Mouse (Mus musculus) lung, postnatal 0 days (tissue): ENCODE data around the gene Atpif1. TPM values are rescaled to one million over a fixed set of nuclear protein-coding genes. Genes with fewer than 3 reads are reported as not detected.
"Not testable (repeated sequence)": the region's sequence is repeated elsewhere in the genome, so short reads cannot be mapped to it uniquely, and the experiment has no call there.

Experiments
- ATAC-seq: fragments of 200-750 bp; cut with Nextera tagmentation; 2 replicates; pipeline ENCODE4 v1.8.0; 2017; ENCODE audit warnings: moderate library complexity
- DNase-seq: peaks from one replicate; pipeline ENCODE4 v3.0.0-alpha.2; 2016; ENCODE audit warnings: low spot score
- H3K27ac ChIP-seq: fragments of 300-500 bp; sonication (generic); 2 replicates; pipeline ENCODE4 v1.5.1; 2014; ENCODE audit warnings: antibody characterized with exemption, mild to moderate bottlenecking, low read length, mixed read lengths
- H3K27me3 ChIP-seq: fragments of 300-500 bp; sonication (generic); replicated peaks from 2 replicates; pipeline ENCODE4 v1.6.1; 2014; ENCODE audit warnings: low read length, mixed read lengths; ENCODE audit not compliant: insufficient read depth
- H3K36me3 ChIP-seq: fragments of 300-500 bp; sonication (generic); 2 replicates; pipeline ENCODE4 v1.6.1; 2014; ENCODE audit warnings: low read length, mixed read lengths; ENCODE audit not compliant: insufficient read depth
- H3K4me1 ChIP-seq: fragments of 300-500 bp; sonication (generic); 2 replicates; pipeline ENCODE4 v1.6.1; 2014; ENCODE audit warnings: antibody characterized with exemption, low read depth, low read length, mixed read lengths; ENCODE audit not compliant: insufficient read depth
- H3K4me2 ChIP-seq: fragments of 300-500 bp; sonication (generic); replicated peaks from 2 replicates; pipeline ENCODE4 v1.6.1; 2014; ENCODE audit warnings: low read depth, mild to moderate bottlenecking, low read length, moderate library complexity, mixed read lengths
- H3K4me3 ChIP-seq: fragments of 300-500 bp; sonication (generic); 2 replicates; pipeline ENCODE4 v1.5.1; 2014; ENCODE audit warnings: low read depth, low read length
- H3K9ac ChIP-seq: fragments of 300-500 bp; sonication (generic); replicated peaks from 2 replicates; pipeline ENCODE4 v1.6.1; 2014; ENCODE audit warnings: low read depth, mild to moderate bottlenecking
- H3K9me3 ChIP-seq: fragments of 300-500 bp; sonication (generic); 2 replicates; pipeline ENCODE4 v1.6.1; 2016; ENCODE audit warnings: low read length, mixed read lengths
- CTCF ChIP-seq: IDR thresholded peaks from 2 replicates; pipeline ENCODE4 v1.5.1; 2016; ENCODE audit warnings: antibody characterized with exemption, mild to moderate bottlenecking
- EP300 ChIP-seq: IDR thresholded peaks from 2 replicates; pipeline ENCODE4 v1.6.1; 2016; ENCODE audit warnings: antibody characterized with exemption, mild to moderate bottlenecking, control low read depth
- WGBS: fragments of 180-500 bp; shearing (Covaris S2); extraction: QIAGEN DNeasy Blood & Tissue Kit; methylation state at CpG from one replicate; pipeline ENCODE4 v1.1.7; 2014; 5-methylcytosine and 5-hydroxymethylcytosine counted together
- polyA plus RNA-seq: library from polyadenylated mRNA; unstranded; fragments of >200 nt; fragmentation: Nextera tagmentation; extraction: Ambion mirVana; gene quantifications from 2 replicates; pipeline ENCODE4 v1.2.1, GENCODE M21; 2015

Atpif1 gene
- polyA plus RNA-seq, 1 experiment from 2014 or later = 732 TPM

DNA sequence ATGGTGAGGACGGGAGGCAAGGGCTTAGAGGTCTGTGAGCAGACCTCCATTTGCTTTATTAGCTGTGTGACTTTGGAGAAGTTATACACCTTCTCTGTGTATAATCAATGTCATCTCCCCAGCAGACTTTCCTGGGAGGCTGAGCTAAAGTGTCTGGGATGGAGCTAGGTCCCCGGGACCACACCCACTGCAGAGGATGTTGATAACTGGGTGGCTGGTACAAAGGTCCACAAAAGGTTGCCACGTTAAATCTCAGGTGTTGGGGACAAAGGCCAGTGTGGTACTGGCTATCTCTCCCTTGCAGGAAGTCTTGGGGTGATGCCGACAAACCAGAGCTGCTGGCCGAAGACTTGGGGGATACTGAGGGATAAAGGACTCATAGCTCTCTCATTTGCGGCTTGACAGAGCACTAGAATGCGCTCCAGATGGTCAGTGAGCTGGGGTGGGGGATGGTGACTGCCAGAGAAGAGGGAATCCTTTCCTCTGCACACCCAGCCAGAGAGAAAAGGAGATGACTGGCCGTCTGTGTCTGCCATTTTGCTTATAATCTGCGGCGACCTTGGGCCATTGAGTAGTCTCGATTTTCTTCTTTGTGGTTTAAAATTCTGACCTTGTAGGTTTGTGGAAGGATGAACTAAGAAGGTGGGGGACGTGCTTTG is 31.8 kb upstream of the Atpif1 start:
- 70% methylated on average over 12 of the region's 12 CpGs for WGBS
- Histone ChIP-seq H3K9ac (no peak overlapping the region), H3K4me2 (no peak overlapping the region), H3K9me3 (no peaks in the 10 kb centered on the region), H3K36me3 (no peaks in the 10 kb centered on the region), H3K4me1 (no peaks in the 10 kb centered on the region), H3K27me3 (no peaks in the 10 kb centered on the region), H3K4me3 (no peak overlapping the region), H3K27ac (no peak overlapping the region)
- DNase-seq (no peak), ATAC-seq (no peak)
- no peak for TF ChIP-seq EP300
- no peak for TF ChIP-seq CTCF

DNA sequence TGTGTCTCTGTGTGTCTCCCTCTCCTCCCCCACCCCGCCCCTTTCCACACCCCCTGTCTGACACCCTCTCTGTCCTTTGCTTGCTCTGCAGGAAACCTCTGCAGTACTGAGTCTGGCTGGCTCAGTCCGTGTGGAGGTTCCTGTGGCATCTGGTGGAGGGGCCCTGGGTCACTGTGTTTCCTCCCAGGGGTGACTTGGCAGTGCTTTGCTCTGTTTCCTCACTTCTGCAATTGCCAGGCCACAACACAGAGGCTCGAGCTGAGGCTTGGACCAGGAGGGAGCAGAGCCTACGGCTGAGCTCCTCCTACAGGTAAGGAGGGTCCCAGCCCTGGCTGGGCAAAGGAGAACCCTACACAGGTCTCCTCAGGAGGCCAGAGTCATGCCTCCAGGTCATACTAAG is 30.5 kb upstream of the Atpif1 start, which contains the start of gene Ptafr:
Gene Ptafr (plus strand): TSS at position 103 of the 400 bp plus-strand sequence.
- TF ChIP-seq CTCF (0 out of 2 replicates have a peak, but pooled peaks have one; percentile 11), EP300 (no peak)
- no peaks in the 10 kb centered on the region for H3K27me3 ChIP-seq
- WGBS = 15% methylated on average over 4 of the region's 4 CpGs
- no peak within 1 kb of the TSS for H3K4me3 ChIP-seq
- H3K36me3 ChIP-seq = no peaks in the 10 kb centered on the region
- H3K27ac ChIP-seq = peak within 1 kb of the TSS; percentile 20; the same call in 1 of the 2 replicates
- DNase-seq (peak; percentile 57), ATAC-seq (peak; percentile 70)
- H3K4me2 ChIP-seq = peak within 1 kb of the TSS; percentile 14; the same call in 1 of the 2 replicates
- H3K4me1 ChIP-seq = no peaks in the 10 kb centered on the region
- H3K9me3 ChIP-seq = no peaks in the 10 kb centered on the region
- no peak within 1 kb of the TSS for H3K9ac ChIP-seq

GRCm38 (mm10) chr4:132563261-132563660 is 29.8 kb upstream of the Atpif1 start:
- Histone ChIP-seq H3K27me3 (no peaks in the 10 kb centered on the region), H3K4me1 (no peaks in the 10 kb centered on the region), H3K36me3 (no peaks in the 10 kb centered on the region), H3K4me2 (no peak overlapping the region), H3K9me3 (no peaks in the 10 kb centered on the region), H3K9ac (no peak overlapping the region), H3K27ac (peak overlapping the region; percentile 20; the same call in 1 of the 2 replicates), H3K4me3 (no peak overlapping the region)
- ATAC-seq (peak; percentile 19; the same call in 1 of the 2 replicates), DNase-seq (peak; percentile 64)
- 61% methylated on average over 3 of the region's 3 CpGs for WGBS
- TF ChIP-seq CTCF (no peak), EP300 (no peak)

DNA sequence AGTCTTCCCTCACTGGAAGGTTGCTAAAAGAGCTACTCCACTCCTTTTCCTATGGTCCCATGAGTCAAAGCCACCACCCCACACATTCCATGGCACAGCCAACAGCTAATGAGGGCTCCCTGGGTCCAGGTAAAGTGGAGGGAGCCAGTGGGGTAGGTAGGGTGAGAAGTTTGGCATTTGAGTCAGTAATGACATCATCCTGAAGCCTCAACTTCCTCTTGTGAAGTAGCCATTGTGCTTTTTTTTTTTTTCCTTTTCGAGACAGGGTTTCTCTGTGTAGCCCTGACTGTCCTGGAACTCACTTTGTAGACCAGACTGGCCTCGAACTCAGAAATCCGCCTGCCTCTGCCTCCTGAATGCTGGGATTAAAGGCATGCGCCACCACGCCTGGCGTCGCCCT is 22.1 kb upstream of the Atpif1 start:
- H3K36me3 ChIP-seq = peaks cover 10% of the 10 kb centered on the region
- DNase-seq, ATAC-seq, H3K27me3 ChIP-seq, H3K4me2 ChIP-seq, H3K9me3 ChIP-seq, H3K27ac ChIP-seq, H3K9ac ChIP-seq, H3K4me3 ChIP-seq, H3K4me1 ChIP-seq: not testable (repeated sequence)
- 82% methylated on average over 7 of the region's 7 CpGs for WGBS

DNA sequence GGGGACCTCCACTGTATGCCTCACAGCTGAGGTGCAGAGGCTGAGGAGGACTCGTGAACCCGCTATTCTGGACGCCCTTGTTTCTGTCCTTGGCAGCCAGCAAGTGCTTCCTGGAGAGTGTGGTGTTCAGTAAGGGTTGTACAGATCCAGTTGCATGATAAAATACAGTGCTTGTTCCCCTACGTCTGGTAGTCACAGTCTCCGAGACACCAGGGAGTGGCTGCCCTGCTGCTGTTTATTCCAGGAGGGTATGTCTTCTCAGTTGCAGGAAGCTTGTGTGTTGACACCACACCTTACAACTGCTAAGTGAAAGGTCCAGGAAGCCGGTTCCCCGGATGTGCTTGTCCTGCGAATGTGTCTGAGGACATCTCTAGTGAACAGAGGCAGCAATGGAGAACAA is 21.2 kb upstream of the Atpif1 start:
- Histone ChIP-seq H3K4me3 (no peak overlapping the region), H3K27ac (peak overlapping the region; percentile 57), H3K27me3 (no peaks in the 10 kb centered on the region), H3K4me2 (no peak overlapping the region), H3K4me1 (no peaks in the 10 kb centered on the region), H3K36me3 (peaks cover 15% of the 10 kb centered on the region), H3K9me3 (no peaks in the 10 kb centered on the region), H3K9ac (0 out of 2 replicates have a peak overlapping the region, but pooled peaks have one; percentile 2)
- peak; percentile 71 for ATAC-seq
- TF ChIP-seq CTCF (no peak), EP300 (peak; percentile 49; the same call in 1 of the 2 replicates)
- peak; percentile 56 for DNase-seq
- 46% methylated on average over 8 of the region's 8 CpGs for WGBS

DNA sequence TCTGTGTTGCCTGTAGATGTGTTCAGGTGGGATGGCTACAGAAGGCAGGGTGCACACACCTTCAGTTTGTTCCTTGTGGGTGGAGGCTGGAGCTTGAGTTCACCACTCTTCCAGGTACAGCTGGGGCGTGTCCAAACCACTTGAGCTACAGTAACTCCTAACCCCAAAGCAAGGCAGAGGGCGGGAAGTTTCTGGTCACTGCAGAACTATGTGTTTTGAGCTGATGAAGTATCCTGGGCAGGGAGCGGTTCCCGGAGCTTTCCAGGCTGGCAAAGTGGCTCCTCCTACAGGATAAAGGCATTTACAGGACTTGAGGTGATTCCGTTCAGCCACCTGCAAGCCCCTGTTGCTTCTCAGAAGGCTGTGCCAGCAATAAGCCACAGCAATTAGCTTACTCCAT is 20.8 kb upstream of the Atpif1 start:
- WGBS = 48% methylated on average over 5 of the region's 5 CpGs
- Histone ChIP-seq H3K27ac (peak overlapping the region; percentile 57), H3K36me3 (peaks cover 19% of the 10 kb centered on the region), H3K9me3 (no peaks in the 10 kb centered on the region), H3K4me3 (no peak overlapping the region), H3K4me2 (no peak overlapping the region), H3K9ac (0 out of 2 replicates have a peak overlapping the region, but pooled peaks have one; percentile 2), H3K4me1 (no peaks in the 10 kb centered on the region), H3K27me3 (no peaks in the 10 kb centered on the region)
- TF ChIP-seq EP300 = no peak
- peak; percentile 32; the same call in 1 of the 2 replicates for TF ChIP-seq CTCF
- peak; percentile 76 for DNase-seq
- ATAC-seq = peak; percentile 87
